Mouse (Mus musculus): ENCODE data around the gene Aox4. TPM values are rescaled to one million over a fixed set of nuclear protein-coding genes. Genes with fewer than 3 reads are reported as not detected.

The Aox4 gene
- total RNA-seq, 2 experiments from 2014 or later, result 13.1 to 13.3 TPM

DNA sequence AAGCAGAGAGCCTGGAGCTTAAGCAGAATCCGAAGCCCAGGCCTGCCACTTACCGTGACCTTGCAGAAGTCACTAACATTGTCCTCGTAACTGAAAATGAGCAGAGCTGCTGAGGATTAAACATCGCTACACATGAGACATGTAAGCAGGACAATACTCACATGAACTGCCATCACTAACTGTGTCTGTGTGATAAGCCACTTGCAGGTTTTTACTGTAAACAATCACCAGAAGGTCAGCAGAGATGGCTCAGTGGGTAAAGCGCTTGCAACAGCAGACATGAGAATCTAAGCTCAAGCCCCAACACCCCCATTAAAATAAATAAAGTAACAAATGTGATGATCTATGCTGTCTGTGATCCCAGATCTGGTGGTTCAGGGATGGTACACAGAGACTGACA is 28.2 kb downstream of the Aox4 start:
- intact Hi-C loops (cut with DNase I), result no loop called here
- no peak for DNase-seq (ENCODE audit: extremely low spot score in 1 of 2, low spot score in 2 of 2)

DNA sequence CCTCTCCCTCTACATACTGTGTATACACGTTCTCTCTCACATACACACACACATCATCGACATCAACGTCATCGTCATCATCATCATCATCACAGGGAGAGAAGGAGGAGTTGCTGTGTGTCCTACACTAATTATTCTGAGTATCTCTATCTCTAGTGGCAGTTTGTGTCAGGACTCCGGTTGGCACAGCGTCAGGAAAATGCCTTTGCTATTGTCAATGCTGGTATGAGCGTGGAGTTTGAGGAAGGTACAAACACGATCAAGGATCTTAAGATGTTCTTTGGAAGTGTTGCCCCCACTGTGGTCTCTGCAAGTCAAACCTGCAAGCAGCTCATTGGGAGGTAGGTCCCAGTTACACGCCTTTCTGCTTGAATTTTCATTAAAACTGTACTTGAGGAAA is 28.8 kb downstream of the Aox4 start:
- intact Hi-C loops (cut with DNase I), result no loop called here

DNA sequence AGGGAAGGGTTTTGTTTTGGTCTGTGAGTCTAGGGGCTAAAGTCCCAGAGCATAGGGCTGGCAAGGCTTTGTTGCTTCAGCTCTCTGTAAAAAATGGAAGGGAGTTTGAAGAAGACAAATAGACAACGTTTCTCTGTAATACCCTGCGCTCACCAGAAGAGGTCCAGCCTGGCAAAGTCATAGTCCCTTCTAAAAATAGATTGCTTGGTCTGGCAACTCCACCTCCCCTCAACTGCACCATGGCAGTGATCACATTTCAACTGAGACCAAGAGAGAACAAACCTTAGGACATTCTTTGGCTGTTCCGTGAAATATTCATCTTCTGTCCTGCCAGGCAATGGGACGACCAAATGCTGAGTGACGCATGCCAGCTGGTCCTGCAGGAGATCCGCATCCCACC is 30.1 kb downstream of the Aox4 start:
- intact Hi-C loops (cut with DNase I), result no loop called here
- DNase-seq (ENCODE audit: extremely low spot score in 1 of 2, low spot score in 2 of 2), result no peak

More for the DNA sequence above, 28.8 kb downstream of the Aox4 start:
- no peak for DNase-seq (ENCODE audit: extremely low spot score in 1 of 2, low spot score in 2 of 2)

DNA sequence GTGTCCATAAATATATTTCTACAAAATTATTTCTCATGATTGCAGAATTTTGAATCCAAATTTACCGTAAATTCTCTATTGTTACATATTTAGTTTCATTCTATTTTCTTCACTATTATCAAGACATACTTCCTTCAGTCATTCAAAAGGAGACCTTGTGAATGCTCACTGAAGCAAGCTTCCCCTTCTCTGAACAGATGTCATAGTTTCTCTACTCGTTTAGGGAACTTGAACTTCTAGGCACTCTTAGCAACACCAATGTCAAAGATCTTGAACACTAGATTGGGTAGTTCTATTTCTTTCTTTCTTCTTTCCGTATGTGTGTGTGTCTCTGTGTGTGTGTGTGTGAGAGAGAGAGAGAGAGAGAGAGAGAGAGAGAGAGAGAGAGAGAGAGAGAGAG is 34.3 kb downstream of the Aox4 start:
- intact Hi-C loops (cut with DNase I), result no loop called here

DNA sequence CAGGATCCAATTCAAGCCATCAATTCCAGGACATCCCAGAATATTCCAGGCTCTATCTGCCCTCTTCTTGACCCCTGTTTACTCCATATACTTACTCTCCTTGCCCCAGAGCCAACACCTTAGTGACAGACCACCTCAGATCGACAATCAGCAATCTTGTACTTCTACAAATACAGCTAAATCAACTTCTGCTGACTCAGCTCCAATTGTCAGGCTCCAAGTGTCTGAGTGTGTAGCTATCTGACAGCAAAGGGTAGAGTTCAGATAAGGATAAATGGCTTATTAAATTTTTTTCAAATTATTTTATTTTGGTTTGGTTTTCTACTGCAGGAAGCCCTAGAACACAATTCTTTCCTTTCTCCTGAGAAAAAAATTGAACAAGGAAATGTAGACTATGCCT is 38.3 kb downstream of the Aox4 start:
- intact Hi-C loops (cut with DNase I), result no loop called here
- DNase-seq (ENCODE audit: extremely low spot score in 1 of 2, low spot score in 2 of 2), result no peak

More for the DNA sequence above, 34.3 kb downstream of the Aox4 start:
- no peak for DNase-seq (ENCODE audit: extremely low spot score in 1 of 2, low spot score in 2 of 2)

DNA sequence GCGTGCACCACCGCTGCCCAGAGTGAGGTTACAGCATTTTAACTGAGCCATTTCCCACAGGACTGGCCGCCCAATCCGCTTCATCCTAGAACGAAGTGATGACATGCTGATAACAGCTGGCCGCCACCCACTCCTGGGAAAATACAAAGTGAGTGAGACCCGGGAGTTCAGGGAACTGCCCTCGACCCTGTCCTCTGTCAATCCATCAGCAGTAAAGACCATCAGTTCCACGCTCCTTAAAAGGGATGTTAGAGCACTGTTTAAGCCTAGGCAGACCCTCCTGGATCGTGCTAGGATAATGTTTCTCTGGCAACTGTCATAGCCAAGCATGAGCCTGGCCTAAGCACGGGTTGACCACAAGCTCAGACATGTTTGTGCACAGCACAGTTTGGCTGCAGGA is 43.3 kb downstream of the Aox4 start:
- no peak for DNase-seq (ENCODE audit: extremely low spot score in 1 of 2, low spot score in 2 of 2)
- intact Hi-C loops (cut with DNase I), result no loop called here

DNA sequence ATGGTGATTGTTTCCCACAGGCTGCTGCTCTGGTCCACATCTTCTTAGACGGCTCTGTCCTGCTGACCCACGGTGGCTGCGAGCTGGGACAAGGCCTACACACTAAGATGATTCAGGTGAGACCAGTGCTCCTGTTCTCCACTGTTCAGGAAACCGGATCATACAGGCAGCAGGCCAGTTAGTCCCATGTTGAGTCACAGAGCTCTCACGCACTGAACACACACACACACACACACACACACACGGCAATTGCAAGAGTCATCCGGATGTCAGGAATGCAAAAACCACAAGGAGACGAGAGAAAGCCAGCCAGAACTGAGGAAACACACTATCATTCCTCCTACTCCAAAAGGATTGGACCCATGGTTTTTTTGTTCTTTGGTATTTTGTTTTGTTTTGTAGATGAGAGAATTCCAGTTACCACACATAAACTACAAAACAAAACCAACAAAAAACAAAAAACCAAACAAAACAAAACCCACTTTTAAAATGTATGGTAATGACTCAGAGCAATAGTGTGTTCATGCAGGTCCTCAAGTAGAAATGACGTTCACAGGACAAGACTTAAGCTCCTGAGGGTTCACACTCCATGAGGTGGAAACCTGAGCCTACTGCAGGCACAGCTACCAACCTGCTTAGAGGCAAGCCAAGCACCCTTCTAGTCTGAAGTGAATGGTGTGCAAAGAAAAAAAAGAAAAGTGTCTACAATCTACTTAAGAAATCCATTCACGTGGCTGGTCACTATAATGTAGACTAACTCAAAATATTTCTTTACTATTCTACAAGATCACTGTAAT is 47.2 kb downstream of the Aox4 start:
- no peak for DNase-seq (ENCODE audit: extremely low spot score in 1 of 2, low spot score in 2 of 2)
- intact Hi-C loops (cut with DNase I), result no loop called here

DNA sequence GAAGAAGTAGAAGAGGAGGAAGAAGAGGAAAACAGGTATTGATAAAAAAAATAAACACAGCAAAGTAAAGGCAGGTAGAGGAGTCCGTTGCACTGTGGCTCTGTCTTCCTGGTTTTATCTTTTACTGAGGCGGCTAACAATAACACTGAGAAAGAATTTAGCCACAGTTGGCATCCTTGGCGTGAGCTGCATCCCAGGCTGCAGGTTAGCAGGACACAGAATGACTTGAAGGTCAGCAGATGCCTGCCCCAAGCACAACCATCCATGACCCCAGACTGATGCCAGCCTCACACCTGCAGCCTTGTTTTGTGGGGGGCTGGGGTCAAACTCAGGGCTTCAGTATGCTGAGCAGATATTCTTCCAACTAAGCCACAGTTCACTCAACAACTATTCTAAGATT is 50.1 kb downstream of the Aox4 start:
- intact Hi-C loops (cut with DNase I), result no loop called here

DNA sequence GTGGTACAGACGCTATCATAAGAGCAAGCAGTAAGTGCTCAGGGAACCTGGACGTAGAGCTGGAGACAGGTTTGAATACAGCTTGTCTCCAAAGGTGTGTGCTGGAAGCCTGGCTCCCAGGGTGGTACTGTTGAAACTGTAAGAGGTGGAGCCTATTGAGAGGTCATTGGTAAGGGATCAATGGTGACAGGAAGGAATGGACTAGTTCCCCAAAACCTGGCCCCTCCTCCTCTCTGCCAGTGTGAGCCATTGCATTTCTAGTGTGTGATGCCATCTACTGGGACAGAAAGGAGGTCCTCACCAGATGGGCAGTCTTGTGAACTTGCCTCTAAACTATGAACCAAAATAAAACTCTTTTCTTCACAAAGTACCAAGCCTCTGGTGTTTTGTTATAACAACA is 58.0 kb downstream of the Aox4 start:
- no peak for DNase-seq (ENCODE audit: extremely low spot score in 1 of 2, low spot score in 2 of 2)
- intact Hi-C loops (cut with DNase I), result loop anchor here (5.0 kb wide), 1 partner anchor 841 kb away; no protein-coding TSS in a partner anchor

More for the DNA sequence above, 50.1 kb downstream of the Aox4 start:
- no peak for DNase-seq (ENCODE audit: extremely low spot score in 1 of 2, low spot score in 2 of 2)

DNA sequence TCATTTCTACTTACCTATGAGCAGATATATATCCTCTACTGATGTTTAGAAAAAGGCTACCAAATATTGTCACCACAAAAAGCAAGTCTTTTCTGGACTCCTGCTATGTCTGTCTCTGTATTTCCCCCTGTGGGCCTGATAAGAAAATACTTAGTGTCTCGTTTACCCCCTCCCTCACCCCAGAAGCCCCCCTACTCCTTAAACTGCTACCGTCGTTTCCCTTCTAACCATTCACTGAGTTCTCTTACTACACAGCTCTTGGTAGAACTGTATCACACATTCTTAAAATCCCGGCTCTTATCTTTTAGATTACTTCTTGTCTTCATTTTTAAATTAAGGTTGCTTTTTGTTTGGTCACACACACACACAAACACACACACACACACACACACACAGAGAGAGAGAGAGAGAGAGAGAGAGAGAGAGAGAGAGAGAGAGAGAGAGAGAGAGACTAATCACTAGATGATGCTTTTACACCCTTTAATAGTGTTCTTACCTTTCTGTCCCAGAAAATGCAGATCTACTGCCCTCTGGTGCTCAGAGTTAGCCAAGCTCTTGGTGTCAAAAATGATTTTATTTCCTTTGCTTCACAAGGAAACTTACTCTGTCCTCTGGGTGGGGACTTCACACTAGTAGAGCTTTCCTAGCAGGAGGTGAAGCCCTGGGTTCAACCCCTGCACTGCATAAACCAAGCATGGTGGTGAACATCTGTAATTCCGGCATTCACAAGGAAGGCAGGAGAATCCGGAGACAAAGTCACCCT is 60.8 kb downstream of the Aox4 start:
- DNase-seq (ENCODE audit: extremely low spot score in 1 of 2, low spot score in 2 of 2), result peak; percentile 54 to 60
- intact Hi-C loops (cut with DNase I), result loop anchor here (2.0 kb wide), 1 partner anchor 112 kb away; no protein-coding TSS in a partner anchor

DNA sequence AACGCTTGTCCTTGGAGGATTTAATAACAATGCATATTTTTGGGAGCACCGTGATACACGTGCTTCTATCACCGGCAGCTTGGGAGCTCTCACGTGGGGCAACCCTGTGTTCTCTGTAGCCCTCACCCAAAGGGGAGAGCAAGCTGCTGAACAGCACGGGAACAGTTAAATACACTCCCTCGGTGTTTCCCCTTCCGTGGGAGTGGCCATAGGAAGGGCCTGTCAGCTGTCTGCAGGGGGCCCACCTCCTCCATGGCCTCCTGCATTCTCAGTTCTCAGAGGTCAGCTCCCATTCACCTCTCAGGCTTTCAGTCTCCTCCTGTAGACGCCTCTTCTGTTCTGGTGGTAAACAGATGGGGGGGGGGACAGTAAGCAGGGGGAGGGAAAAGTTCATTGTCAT is 65.7 kb downstream of the Aox4 start:
- intact Hi-C loops (cut with DNase I), result no loop called here
- no peak for DNase-seq (ENCODE audit: extremely low spot score in 1 of 2, low spot score in 2 of 2)

DNA sequence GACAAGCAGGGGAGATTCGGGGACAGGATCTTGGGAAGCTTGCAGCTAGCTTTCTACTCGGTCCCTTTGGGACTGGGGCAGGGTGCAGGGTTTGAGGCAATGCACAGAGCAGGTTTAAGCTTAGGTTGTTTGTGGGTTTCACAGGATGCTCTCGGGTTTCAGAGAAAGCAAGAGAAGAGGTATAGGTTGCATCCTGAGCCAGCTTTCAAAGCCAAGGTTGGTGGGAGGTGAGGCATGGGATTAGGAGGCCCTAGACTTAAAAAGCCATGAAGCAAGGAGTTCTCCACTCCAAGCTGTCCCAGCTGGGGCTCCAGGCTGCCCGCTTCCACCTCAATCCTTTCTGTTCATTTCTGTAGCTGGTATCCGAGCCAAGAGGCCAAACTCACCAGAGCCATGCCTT is 67.8 kb downstream of the Aox4 start, which contains the start of gene Aox2:
Gene Aox2, plus strand, starts transcription at position 301 of the 400 bp plus-strand sequence.
- DNase-seq (ENCODE audit: extremely low spot score in 1 of 2, low spot score in 2 of 2), result no peak
- intact Hi-C loops (cut with DNase I), result no loop called here

DNA sequence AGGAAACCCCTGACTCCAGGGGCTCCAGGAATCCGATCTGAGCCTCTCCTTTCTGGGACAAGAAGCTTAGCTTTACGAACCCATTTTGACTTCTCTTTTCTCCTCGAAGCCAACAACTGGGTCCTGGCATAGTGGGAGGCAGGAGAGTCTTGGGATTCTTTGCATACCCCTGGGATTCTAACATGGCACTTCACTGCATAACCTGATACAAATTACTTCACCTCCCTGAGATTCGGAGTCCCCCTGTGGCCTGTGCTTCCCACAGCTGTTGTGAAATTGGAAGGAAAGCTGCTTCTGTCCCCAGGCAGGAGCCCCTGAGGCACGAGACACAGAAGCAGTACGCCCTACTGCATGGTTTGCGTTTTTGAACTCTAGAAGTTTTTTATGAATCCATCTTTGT is 68.3 kb downstream of the Aox4 start:
- intact Hi-C loops (cut with DNase I), result no loop called here
- no peak for DNase-seq (ENCODE audit: extremely low spot score in 1 of 2, low spot score in 2 of 2)

DNA sequence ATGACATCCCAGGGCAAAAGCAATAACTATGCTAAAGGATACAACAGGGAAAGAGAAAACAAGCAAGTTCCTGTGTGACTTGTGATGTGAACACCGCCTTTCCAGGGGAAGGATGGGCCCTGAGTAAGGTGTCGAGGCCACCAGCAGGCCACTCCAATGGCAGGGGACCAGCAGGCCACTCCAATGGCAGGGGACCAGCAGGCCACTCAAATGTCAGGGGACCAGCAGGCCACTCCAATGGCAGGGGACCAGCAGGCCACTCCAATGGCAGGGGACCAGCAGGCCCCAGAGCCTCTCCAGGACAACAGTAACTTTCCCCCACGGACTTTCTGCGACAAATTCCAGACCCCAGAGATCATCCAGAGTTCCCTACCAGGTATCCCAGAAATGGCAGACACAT is 70.2 kb downstream of the Aox4 start:
- intact Hi-C loops (cut with DNase I), result no loop called here
- no peak for DNase-seq (ENCODE audit: extremely low spot score in 1 of 2, low spot score in 2 of 2)

DNA sequence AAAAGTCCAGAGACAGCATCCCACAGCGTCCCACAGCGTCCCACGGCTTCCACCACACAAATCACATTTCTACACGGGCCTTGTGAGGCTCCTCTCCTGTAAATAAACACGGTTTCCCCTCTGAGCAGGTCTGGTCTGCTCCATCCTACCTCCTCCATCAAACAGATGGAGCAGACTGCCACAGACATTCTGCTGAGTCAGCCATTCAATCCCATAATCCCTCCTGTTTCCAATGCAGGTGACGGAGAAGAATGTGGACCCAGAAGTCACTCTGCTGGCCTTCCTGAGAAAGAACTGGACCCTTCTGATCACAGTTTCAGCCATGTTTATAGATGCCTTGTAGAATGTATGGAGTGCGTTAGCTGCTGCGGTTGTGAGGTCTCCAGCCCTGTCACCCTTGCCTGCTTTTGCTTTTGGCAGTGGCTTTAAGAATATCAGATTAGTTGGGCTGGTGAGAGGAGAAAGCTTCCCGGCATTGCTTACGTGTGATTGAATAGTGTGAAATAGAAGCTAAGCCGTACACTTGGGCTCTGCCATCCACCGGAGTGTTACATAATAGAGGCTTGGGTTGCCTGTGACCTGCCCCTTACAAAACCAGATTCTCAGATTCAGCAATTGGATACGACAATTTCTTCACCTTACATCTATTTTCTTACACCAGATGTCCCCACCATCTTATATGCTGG is 70.9 kb downstream of the Aox4 start:
- DNase-seq (ENCODE audit: extremely low spot score in 1 of 2, low spot score in 2 of 2), result no peak
- intact Hi-C loops (cut with DNase I), result no loop called here

DNA sequence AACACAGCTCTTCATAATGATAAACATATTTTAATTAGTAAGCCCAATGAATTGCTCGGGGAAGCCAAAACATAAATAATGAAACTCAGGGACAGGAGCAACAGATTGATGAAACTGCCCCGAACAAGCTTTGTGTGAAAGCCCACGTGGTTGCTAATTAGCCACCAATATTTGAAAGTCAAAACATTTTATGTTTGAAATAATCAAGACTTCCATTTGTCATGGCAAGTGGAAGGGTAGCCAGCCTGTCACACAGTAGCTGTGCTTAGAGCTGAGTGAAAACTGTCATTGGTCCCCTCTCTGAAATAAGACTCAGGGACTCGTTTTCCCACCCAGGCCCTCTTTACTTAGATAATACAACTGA is 71.4 kb downstream of the Aox4 start:
- no peak for DNase-seq (ENCODE audit: extremely low spot score in 1 of 2, low spot score in 2 of 2)
- intact Hi-C loops (cut with DNase I), result no loop called here

DNA sequence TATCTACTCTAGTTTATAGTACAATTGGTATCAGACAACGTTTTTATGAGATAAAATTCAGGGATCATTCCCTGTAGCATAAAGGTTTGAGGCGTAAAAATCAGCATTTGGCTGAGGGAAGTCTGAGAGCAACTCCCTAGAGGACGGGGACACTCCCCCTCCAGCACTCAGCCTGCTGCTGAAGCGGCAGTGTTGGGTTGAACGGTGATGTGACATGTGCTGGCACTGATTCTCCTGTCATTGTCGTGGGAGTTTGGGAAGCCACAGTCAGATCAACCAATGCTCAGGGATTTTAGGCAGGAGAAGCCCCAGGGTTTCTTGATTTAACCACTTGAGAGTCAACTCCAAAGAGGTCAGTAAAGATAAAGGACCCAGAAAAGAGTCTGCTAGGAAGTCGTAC is 74.3 kb downstream of the Aox4 start:
- intact Hi-C loops (cut with DNase I), result no loop called here
- DNase-seq (ENCODE audit: extremely low spot score in 1 of 2, low spot score in 2 of 2), result no peak

DNA sequence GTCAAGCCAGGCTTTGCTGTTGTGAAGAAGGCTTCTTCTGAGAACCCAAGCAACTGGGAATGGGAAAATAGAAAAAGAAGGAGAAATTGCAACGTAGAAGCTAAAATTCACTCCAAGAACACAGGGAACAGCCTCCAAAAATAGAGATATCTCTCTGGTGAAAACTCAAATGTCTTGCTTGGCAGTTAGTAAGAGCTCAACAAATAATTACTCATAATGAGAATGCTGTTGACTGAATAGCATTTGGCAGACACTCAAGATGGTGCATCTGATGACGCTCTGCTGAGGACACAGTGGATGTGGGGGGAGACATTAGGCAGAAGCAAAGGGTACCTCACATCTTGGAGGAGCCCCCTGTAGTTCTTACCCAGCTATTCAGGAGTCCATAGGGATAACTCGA is 77.9 kb downstream of the Aox4 start:
- intact Hi-C loops (cut with DNase I), result loop anchor here (5.0 kb wide), 1 partner anchor 866 kb away; no protein-coding TSS in a partner anchor
- no peak for DNase-seq (ENCODE audit: extremely low spot score in 1 of 2, low spot score in 2 of 2)

DNA sequence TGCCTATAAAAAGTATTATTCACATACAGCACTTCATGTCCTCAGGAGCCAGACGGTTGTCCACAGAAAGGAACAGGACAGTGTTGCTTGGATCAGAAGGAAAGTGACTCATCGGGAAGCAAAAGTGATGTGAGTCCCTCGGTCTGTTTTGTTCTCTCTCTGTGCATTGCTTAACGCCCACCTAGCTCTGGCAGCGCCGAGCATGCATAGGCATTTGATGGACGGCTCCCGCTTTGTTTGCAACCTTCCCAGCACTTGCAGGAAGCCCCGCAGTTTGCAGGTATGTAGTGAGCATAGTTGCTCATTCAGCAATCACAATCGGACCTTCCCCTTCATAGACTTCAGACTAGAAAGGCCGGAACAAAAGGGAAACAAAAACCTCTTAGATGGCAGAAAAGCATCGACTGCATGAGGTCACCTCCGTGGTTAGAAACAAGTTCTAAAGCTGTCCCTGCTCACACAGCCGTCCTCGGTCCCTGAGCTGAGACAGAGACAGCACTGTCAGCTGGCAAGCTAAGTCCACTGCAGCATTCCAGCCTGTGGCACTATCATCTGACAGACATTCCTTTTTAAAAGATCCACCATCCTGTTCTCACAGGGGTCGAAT is 79.8 kb downstream of the Aox4 start:
- intact Hi-C loops (cut with DNase I), result loop anchor here (5.0 kb wide), 1 partner anchor 868 kb away; no protein-coding TSS in a partner anchor
- no peak for DNase-seq (ENCODE audit: extremely low spot score in 1 of 2, low spot score in 2 of 2)

Data from left cerebral cortex, postnatal 10 days (tissue).